Mouse (Mus musculus) lung, postnatal 36 days (tissue): ENCODE results near the gene Slc39a12.

Source experiments
- DNase-seq: peaks from one replicate; pipeline ENCODE4 v3.0.0; 2022; ENCODE audit warnings: mixed read lengths

Gene Slc39a12

GRCm38 (mm10) chr2:14388162-14388561 lies at the start of gene Slc39a12:
Gene Slc39a12 (plus strand): TSS chr2:14388316.
- DNase-seq, result no peak

- peak; percentile 73 for DNase-seq
Measured at GRCm38 (mm10) chr2:14341652-14342308, 46.3 kb upstream of the Slc39a12 start.

GRCm38 (mm10) chr2:14342309-14342839 lies 45.7 kb upstream of the Slc39a12 start:
- DNase-seq, result peak; percentile 31

- no peak for DNase-seq
Measured at GRCm38 (mm10) chr2:14388856-14389255, 740 bp downstream of the Slc39a12 start.

GRCm38 (mm10) chr2:14390900-14391299 lies 2.8 kb downstream of the Slc39a12 start:
- no peak for DNase-seq

GRCm38 (mm10) chr2:14403000-14403399 lies 14.9 kb downstream of the Slc39a12 start:
- no peak for DNase-seq

GRCm38 (mm10) chr2:14428987-14429386 lies 40.9 kb downstream of the Slc39a12 start:
- no peak for DNase-seq

GRCm38 (mm10) chr2:14447322-14447721 lies 59.2 kb downstream of the Slc39a12 start:
- DNase-seq, result no peak

- DNase-seq, result no peak
Measured at GRCm38 (mm10) chr2:14450866-14451265, 62.8 kb downstream of the Slc39a12 start.

GRCm38 (mm10) chr2:14454946-14455631 lies 67.0 kb downstream of the Slc39a12 start:
- DNase-seq, result peak; percentile 29

- no peak for DNase-seq
Measured at GRCm38 (mm10) chr2:14464438-14464837, 76.3 kb downstream of the Slc39a12 start.

GRCm38 (mm10) chr2:14494132-14494531 lies 106.0 kb downstream of the Slc39a12 start:
- no peak for DNase-seq

- DNase-seq, result no peak
Measured at GRCm38 (mm10) chr2:14496150-14496549, 108.0 kb downstream of the Slc39a12 start.

GRCm38 (mm10) chr2:14502482-14502881 lies 114.4 kb downstream of the Slc39a12 start:
- no peak for DNase-seq

GRCm38 (mm10) chr2:14518237-14518636 lies 130.1 kb downstream of the Slc39a12 start:
- DNase-seq, result no peak

- DNase-seq, result no peak
Measured at GRCm38 (mm10) chr2:14534325-14535077, 146.4 kb downstream of the Slc39a12 start.

GRCm38 (mm10) chr2:14535246-14535671 lies 147.1 kb downstream of the Slc39a12 start:
- DNase-seq, result no peak

- DNase-seq, result no peak
Measured at GRCm38 (mm10) chr2:14537781-14538180, 149.7 kb downstream of the Slc39a12 start.

- peak; percentile 76 for DNase-seq
Measured at GRCm38 (mm10) chr2:14543355-14543754, 155.2 kb downstream of the Slc39a12 start.

GRCm38 (mm10) chr2:14543773-14544172 lies 155.7 kb downstream of the Slc39a12 start:
- DNase-seq, result no peak
